8 mouse cellular contexts compared by ENCODE assay signal in the genomic region with DNA sequence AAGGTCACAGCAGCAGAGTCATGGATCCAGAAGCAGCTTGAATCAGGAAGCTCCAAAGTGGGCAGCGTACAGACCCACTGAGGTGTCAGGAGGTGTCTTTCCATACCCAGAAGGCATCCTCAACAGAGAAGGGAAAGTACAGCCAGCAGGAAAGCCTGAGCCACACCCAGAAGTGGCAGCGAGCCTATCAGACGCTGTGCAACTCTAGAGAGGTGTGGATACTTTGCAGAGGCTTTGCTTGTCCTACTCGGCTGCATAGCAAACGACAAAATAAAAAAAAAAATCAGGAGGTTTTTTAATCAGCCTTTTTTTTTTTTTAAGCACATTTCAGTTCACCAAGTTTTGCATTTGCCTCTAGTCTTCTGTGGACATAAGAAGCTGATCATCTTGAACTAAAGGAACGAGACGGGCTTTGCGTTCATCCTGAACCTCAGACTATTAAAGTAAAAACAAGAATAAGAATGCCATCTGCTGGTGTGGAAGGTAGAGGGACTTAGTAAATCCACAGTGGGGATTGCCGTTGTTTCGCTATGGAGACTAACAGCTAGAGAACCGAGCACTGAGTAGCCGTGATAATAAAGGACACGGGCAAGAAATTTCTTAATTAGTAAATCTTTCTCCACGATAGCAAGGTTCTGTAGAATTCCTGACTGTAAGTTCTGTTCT.
A peak's percentile ranks its signal among the peaks of the same experiment; 100 is the strongest.
DNase-seq lines count a peak whose midpoint lies in the region; ATAC-seq lines count a peak whose summit lies in the region.

No protein-coding gene starts in this region.

- no peak for ATAC-seq in heart, embryonic 16.5 days (replicated peaks; ENCODE audit: extremely low read depth, insufficient read depth, low FRiP score)
- ATAC-seq in intestine, embryonic 14.5 days (replicated peaks; ENCODE audit: low FRiP score, low TSS enrichment, low read depth): no peak
- no peak for ATAC-seq in monocyte, adult 5-6 weeks (replicated peaks; ENCODE audit: insufficient number of reproducible peaks, low FRiP score, low TSS enrichment, poor library complexity, severe bottlenecking)

- 29% methylated on average over 14 of the region's 14 CpGs for WGBS in heart, embryonic 16.5 days
- WGBS in intestine, embryonic 14.5 days: 38% methylated on average over 14 of the region's 14 CpGs

- H3K36me3 ChIP-seq in heart, embryonic 16.5 days (ENCODE audit: control insufficient read depth, insufficient read depth): no peaks in the 10 kb centered on the region
- no peaks in the 10 kb centered on the region for H3K36me3 ChIP-seq in intestine, embryonic 14.5 days (ENCODE audit: control insufficient read depth, insufficient read depth, low read length)

- peak overlapping the region; percentile 25 for H3K4me3 ChIP-seq in heart, embryonic 16.5 days (ENCODE audit: low read length)
- 0 out of 2 replicates have a peak overlapping the region, but pooled peaks have one; percentile 2 for H3K4me3 ChIP-seq in intestine, embryonic 14.5 days (ENCODE audit: low read depth, low read length)

- peak overlapping the region; percentile 56 for H3K4me2 ChIP-seq in heart, embryonic 16.5 days (ENCODE audit: low read depth, low read length)
- H3K4me2 ChIP-seq in intestine, embryonic 14.5 days (ENCODE audit: low read length): peak overlapping the region; percentile 42

- no peaks in the 10 kb centered on the region for H3K27me3 ChIP-seq in heart, embryonic 16.5 days (ENCODE audit: control insufficient read depth, insufficient read depth, low read length)
- H3K27me3 ChIP-seq in intestine, embryonic 14.5 days (replicated peaks; ENCODE audit: control insufficient read depth, insufficient read depth, low read length): no peaks in the 10 kb centered on the region

- H3K27ac ChIP-seq in heart, embryonic 16.5 days (ENCODE audit: low read length): no peak overlapping the region
- H3K27ac ChIP-seq in intestine, embryonic 14.5 days (ENCODE audit: low read depth): no peak overlapping the region

- no peak for DNase-seq in heart, adult 11 months
- DNase-seq in 416B (ENCODE audit: low read depth): peak; percentile 57
- peak; percentile 62 for DNase-seq in ZHBTc4 (ENCODE audit: low read depth, low spot score)
- DNase-seq in intestine, embryonic 14.5 days (ENCODE audit: low spot score): no peak
- DNase-seq in natural killer cell, adult 2 months (ENCODE audit: low spot score in 2 of 2): no peak
- DNase-seq in layer of hippocampus, postnatal 25 days (ENCODE audit: extremely low spot score in 1 of 2, low spot score in 1 of 2): no peak

- H3K4me1 ChIP-seq in heart, embryonic 16.5 days (ENCODE audit: control insufficient read depth, insufficient read depth, low read length): no peaks in the 10 kb centered on the region
- H3K4me1 ChIP-seq in intestine, embryonic 14.5 days (replicated peaks; ENCODE audit: control insufficient read depth, insufficient read depth, low read length): no peaks in the 10 kb centered on the region

- H3K9ac ChIP-seq in heart, embryonic 16.5 days (ENCODE audit: low read length): no peak overlapping the region
- H3K9ac ChIP-seq in intestine, embryonic 14.5 days (ENCODE audit: low read length): no peak overlapping the region

- H3K9me3 ChIP-seq in heart, embryonic 16.5 days (replicated peaks; ENCODE audit: control insufficient read depth, low read length): no peaks in the 10 kb centered on the region
- H3K9me3 ChIP-seq in intestine, embryonic 14.5 days (ENCODE audit: control insufficient read depth, low read length): no peaks in the 10 kb centered on the region

Comparison
In these comparisons a context has a peak if more than half of its experiments do, and no peak if none do; other contexts are left out.
1. DNase-seq: peak in 416B (single experiment) and ZHBTc4 (single experiment); none in heart, adult 11 months (single experiment), intestine, embryonic 14.5 days (single experiment), natural killer cell, adult 2 months (0 of 2) and layer of hippocampus, postnatal 25 days (0 of 2).